Mouse (Mus musculus) testis, adult 2 months (tissue): Measurements from ENCODE around the gene Gm20388.

Source experiments
- CTCF ChIP-seq: fragments of 200-500 bp; IDR thresholded peaks from 2 replicates; pipeline ENCODE4 v1.5.1; 2012; ENCODE audit warnings: low read depth, mild to moderate bottlenecking, inconsistent platforms, low read length, moderate library complexity; ENCODE audit not compliant: control insufficient read depth, insufficient read depth, insufficient replicate concordance
- POLR2A ChIP-seq: fragments of 200-500 bp; IDR thresholded peaks from 2 replicates; pipeline ENCODE4 v1.6.1; 2012; ENCODE audit warnings: low read depth, mild to moderate bottlenecking, inconsistent platforms, low read length, moderate library complexity; ENCODE audit not compliant: control insufficient read depth

DNA sequence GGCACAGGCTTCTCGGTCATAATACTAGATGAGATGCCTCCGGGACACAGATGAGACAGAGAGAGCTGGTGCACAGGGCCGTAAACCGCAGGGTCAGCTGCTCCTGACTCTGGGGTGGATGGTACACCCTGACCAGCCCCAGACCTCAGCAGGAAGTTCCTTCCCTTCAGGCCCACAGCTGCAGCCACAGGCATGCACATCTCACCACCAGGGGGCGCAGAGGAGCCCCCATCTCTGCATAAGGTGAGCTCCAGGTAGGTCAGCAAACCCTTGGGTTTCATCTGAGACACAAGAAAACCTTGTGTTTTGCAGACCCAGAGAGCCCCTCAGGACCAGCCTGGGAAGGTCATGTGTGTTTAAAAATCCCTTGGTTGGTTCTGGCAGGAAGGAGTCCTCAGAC is 1059.7 kb downstream of the Gm20388 start:
- peak; percentile 72; the same call in 1 of the 2 replicates for TF ChIP-seq CTCF
- TF ChIP-seq POLR2A = no peak
